Mouse (Mus musculus) embryonic facial prominence, embryonic 10.5 days (tissue): ENCODE data around the gene Kcnj9. TPM values are rescaled to one million over a fixed set of nuclear protein-coding genes. Genes with fewer than 3 reads are reported as not detected.

Experiments
- DNase-seq: peaks from one replicate; pipeline ENCODE4 v3.0.0-alpha.2; 2017; ENCODE audit warnings: low spot score
- H3K27ac ChIP-seq: fragments of 300-500 bp; sonication (generic); replicated peaks from 2 replicates; pipeline ENCODE4 v1.5.1; 2016; ENCODE audit warnings: mild to moderate bottlenecking
- H3K27me3 ChIP-seq: fragments of 300-500 bp; sonication (generic); replicated peaks from 2 replicates; pipeline ENCODE4 v1.6.1; 2016; ENCODE audit warnings: low read depth, mild to moderate bottlenecking; ENCODE audit not compliant: poor library complexity, severe bottlenecking
- H3K36me3 ChIP-seq: fragments of 300-500 bp; sonication (generic); replicated peaks from 2 replicates; pipeline ENCODE4 v1.6.1; 2016; ENCODE audit warnings: mild to moderate bottlenecking, moderate library complexity
- H3K4me1 ChIP-seq: fragments of 300-500 bp; sonication (generic); 2 replicates; pipeline ENCODE4 v1.6.1; 2016
- H3K4me3 ChIP-seq: fragments of 300-500 bp; sonication (generic); 2 replicates; pipeline ENCODE4 v1.5.1; 2016; ENCODE audit warnings: mild to moderate bottlenecking, moderate library complexity
- H3K9me3 ChIP-seq: fragments of 300-500 bp; sonication (generic); 2 replicates; pipeline ENCODE4 v1.6.1; 2016; ENCODE audit warnings: mild to moderate bottlenecking
- WGBS: fragments of 180-500 bp; shearing (Covaris S2); methylation state at CpG from one replicate; pipeline ENCODE4 v1.1.7; 2016; 5-methylcytosine and 5-hydroxymethylcytosine counted together
- polyA plus RNA-seq: library from polyadenylated mRNA; unstranded; fragments of >200 nt; fragmentation: Nextera tagmentation; extraction: Ambion mirVana; gene quantifications from 2 replicates; pipeline ENCODE4 v1.2.1, GENCODE M21; 2016

Kcnj9 gene
- polyA plus RNA-seq, 1 experiment from 2014 or later: 0.10 TPM

DNA sequence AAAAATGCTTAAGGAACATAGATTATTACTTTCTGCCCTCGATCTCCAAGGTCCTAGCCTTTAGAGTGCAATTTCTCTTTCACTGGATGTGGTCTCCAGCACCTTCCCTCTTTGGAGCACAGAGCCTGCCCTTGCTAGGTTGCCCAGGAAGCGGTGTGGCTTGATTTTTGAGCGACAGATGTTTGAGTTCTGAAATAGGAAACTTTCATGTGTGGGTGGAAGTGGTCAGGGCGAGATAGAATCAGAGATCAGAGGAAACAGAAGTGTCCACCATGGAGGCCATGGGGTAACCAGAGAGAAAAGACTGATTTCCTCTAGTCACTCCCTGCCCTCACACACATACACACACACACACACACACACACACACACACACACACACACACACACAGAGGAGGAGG, 22.9 kb downstream of the Kcnj9 start:
- Histone ChIP-seq H3K4me3 (no peak overlapping the region), H3K4me1 (peaks cover 63% of the 10 kb centered on the region), H3K36me3 (no peaks in the 10 kb centered on the region), H3K9me3 (no peaks in the 10 kb centered on the region), H3K27me3 (peaks cover 7% of the 10 kb centered on the region; the same call in 1 of the 2 replicates), H3K27ac (no peak overlapping the region)
- WGBS: 82% methylated on average over 4 of the region's 4 CpGs
- DNase-seq: no peak

DNA sequence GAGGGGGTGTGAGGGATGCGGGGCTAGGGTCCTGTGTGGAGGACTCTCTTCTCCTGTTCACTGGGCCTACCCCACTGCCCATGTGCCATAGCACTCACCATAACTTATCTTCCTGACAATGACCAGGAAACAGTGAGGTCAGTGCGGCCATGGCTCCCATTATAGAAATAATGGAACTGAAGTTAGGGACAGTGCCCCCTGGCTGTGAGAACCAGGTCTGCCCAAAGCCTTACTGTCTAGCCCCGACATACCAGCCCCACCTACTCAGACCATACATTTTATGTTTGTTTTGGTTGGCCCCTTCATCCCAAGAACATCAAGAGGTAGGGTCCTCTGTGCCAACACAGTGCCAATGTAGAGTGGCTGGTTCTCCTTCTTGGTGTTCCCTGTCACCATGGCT, 23.5 kb downstream of the Kcnj9 start:
- 0 out of 2 replicates have a peak, but pooled peaks cover 4% of the 10 kb centered on the region for H3K27me3 ChIP-seq
- DNase-seq: no peak
- no peak overlapping the region; the same call in 1 of the 2 replicates for H3K27ac ChIP-seq
- no peaks in the 10 kb centered on the region for H3K9me3 ChIP-seq
- WGBS: 85% methylated on average over 3 of the region's 3 CpGs
- H3K4me1 ChIP-seq: peaks cover 65% of the 10 kb centered on the region
- no peak overlapping the region for H3K4me3 ChIP-seq
- H3K36me3 ChIP-seq: no peaks in the 10 kb centered on the region

DNA sequence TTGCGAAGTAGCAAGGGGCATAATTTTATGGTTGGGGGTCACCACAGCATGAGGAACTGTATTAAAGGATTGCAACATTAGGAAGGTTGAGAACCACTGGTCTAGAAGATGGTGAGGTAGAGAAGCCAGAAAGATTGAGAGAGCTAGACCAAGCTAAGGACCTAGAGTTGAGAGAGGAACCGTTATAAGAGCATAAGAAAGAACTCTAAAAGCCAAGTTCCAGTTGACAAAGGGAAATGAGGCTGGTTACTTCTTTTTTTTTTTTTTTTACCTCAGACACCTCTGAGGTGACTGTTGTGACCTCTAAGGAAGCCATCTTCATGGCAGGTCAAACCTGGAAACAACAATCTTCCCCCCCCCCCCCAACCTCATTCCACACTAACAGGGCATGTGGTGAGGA, 24.0 kb downstream of the Kcnj9 start:
- Histone ChIP-seq H3K27ac (no peak overlapping the region), H3K4me3 (no peak overlapping the region), H3K9me3 (no peaks in the 10 kb centered on the region), H3K36me3 (no peaks in the 10 kb centered on the region), H3K4me1 (peaks cover 67% of the 10 kb centered on the region), H3K27me3 (peaks cover 7% of the 10 kb centered on the region; the same call in 1 of the 2 replicates)
- 92% methylated on average over 2 of the region's 2 CpGs for WGBS
- DNase-seq: no peak

DNA sequence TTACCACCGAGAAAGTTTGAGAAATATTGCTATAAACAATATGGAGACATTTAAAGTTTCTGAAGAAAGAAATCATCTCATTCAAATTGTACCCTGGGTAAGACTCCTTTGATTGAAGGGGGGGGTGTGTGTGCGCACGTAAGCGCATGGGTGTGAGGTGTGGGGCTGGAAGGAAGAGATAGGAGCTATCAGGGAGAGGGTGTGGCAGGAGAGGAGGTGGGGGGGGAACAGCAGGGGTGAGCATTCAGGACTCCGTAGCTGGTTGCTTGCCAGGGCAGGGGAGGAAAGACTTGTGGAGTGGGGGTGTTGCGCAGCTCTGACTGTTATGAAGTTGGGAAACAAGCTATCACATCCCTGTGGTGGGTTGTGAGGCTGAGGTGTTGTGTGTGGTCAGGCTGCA, 24.7 kb downstream of the Kcnj9 start:
- H3K27ac ChIP-seq: no peak overlapping the region
- peaks cover 14% of the 10 kb centered on the region; the same call in 1 of the 2 replicates for H3K27me3 ChIP-seq
- H3K9me3 ChIP-seq: no peaks in the 10 kb centered on the region
- peaks cover 67% of the 10 kb centered on the region for H3K4me1 ChIP-seq
- no peaks in the 10 kb centered on the region for H3K36me3 ChIP-seq
- no peak overlapping the region for H3K4me3 ChIP-seq
- 79% methylated on average over 6 of the region's 6 CpGs for WGBS
- DNase-seq: no peak

DNA sequence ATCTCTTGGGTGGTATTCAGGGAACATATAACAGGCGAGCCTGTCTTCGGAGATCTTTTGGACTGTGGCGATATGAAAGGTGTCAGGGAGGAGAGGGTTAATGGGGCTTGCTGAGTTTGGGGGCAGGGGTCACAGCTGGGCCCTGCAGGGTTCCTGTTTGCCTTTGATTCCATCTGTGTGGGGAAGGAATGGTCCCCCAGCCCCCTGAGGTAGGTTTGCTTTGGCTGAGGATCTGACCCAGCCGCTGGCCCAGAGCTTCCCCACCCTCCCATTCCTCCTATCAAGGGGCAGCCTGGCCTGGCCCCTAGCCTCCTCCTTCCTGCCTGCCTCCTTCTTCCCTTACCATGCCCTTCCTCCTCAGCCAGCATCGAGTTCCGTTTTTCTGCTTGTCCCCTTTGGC, 26.3 kb downstream of the Kcnj9 start:
- 0 out of 2 replicates have a peak overlapping the region, but pooled peaks have one; percentile 2 for H3K4me3 ChIP-seq
- H3K4me1 ChIP-seq: peaks cover 70% of the 10 kb centered on the region
- H3K9me3 ChIP-seq: no peaks in the 10 kb centered on the region
- H3K36me3 ChIP-seq: no peaks in the 10 kb centered on the region
- H3K27me3 ChIP-seq: peaks cover 30% of the 10 kb centered on the region
- DNase-seq: peak; percentile 75
- peak overlapping the region; percentile 64 for H3K27ac ChIP-seq
- 6% methylated on average over 6 of the region's 6 CpGs for WGBS

DNA sequence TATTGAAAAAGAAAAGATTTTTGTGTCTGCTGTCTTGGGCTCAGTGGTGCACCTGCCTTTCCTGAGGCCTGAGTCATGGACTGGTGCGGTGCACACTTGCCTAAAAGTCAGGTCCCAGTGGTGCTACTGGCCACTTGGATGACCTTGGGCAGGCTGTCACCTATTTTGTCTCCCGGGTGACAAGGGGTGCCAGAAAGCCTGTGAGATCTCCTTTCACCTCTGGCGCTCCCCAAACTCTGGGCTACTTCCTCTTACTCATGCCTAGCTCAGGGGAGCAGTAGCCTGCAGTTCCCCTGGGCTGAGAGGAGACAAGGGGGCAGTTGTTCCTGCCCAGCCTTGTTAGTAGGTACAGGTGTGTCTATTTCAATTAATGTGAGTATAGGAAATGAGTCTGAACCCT, 26.8 kb downstream of the Kcnj9 start:
- Histone ChIP-seq H3K9me3 (no peaks in the 10 kb centered on the region), H3K27me3 (peaks cover 33% of the 10 kb centered on the region), H3K4me1 (peaks cover 73% of the 10 kb centered on the region), H3K36me3 (no peaks in the 10 kb centered on the region), H3K27ac (peak overlapping the region; percentile 64; the same call in 1 of the 2 replicates), H3K4me3 (0 out of 2 replicates have a peak overlapping the region, but pooled peaks have one; percentile 2)
- WGBS: 47% methylated on average over 3 of the region's 3 CpGs
- DNase-seq: no peak

DNA sequence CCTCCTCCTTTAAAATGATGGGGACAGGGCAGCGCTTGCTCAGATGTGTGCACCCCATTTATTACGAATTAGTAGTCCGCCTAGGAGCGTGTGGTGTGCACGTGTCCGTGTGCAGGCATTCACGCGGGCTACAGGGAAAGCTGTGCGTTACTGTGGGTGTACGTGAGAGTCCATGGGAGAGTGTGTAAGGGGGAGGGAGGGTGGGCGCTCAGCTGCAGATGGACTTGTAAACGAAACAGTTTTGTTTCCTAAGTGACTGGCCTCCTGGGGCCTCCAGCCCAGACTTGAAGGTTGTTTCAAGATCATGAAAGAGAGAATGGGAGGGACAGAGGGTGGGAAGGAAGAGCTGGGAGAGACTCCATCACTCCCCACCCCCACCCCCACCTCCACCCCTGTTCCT, 27.9 kb downstream of the Kcnj9 start:
- peaks cover 81% of the 10 kb centered on the region for H3K4me1 ChIP-seq
- peak; percentile 13 for DNase-seq

DNA sequence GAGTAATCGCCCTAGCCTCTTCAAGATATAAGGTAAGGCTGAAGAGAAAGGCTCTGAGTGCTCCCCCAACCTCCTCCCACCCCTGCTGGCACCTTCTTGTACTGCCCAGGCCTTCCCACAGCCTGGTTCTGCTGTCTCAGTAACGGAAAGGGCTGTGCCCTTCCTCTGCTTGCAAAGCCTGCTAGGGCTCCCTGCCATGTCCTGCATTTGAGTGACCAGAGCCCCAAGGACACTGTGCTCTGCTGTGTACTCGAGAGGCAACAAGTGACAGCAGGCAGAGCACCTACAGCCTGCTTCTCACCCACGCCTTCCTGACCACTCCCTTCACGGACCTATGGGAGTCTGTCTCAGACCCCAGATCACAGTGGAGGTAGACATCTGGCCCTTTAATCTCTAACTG, 28.9 kb downstream of the Kcnj9 start:
- H3K4me1 ChIP-seq: peaks cover 89% of the 10 kb centered on the region
- H3K36me3 ChIP-seq: no peaks in the 10 kb centered on the region
- no peak overlapping the region for H3K4me3 ChIP-seq
- 0 out of 2 replicates have a peak overlapping the region, but pooled peaks have one; percentile 49 for H3K27ac ChIP-seq
- H3K9me3 ChIP-seq: no peaks in the 10 kb centered on the region
- peaks cover 48% of the 10 kb centered on the region for H3K27me3 ChIP-seq
- 64% methylated on average over 5 of the region's 5 CpGs for WGBS
- peak; percentile 19 for DNase-seq

More for the DNA sequence above, 27.9 kb downstream of the Kcnj9 start:
- H3K4me3 ChIP-seq: no peak overlapping the region
- WGBS: 48% methylated on average over 12 of the region's 12 CpGs
- peaks cover 44% of the 10 kb centered on the region for H3K27me3 ChIP-seq
- no peaks in the 10 kb centered on the region for H3K9me3 ChIP-seq
- no peaks in the 10 kb centered on the region for H3K36me3 ChIP-seq
- peak overlapping the region; percentile 49; the same call in 1 of the 2 replicates for H3K27ac ChIP-seq

DNA sequence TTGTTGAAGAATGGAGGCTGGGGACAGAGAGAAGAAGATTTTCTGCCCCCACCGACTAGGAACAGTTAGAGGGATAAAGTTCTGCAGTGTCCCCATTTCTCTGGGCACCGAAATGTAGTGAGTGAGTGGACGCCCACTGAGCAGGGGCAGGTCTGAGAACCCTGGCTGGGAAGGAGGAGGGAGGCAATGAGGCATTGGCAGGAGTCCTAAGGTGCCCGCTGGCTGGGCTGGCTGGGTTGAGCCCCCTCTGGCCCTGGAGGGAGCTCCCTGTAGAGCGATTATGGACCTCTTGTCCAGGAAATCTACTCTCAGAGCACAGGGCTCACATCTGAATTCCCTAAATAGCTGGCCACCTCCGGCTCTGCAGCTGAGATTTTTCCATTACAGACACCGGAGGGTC, 29.6 kb downstream of the Kcnj9 start:
- no peak overlapping the region for H3K4me3 ChIP-seq
- H3K27me3 ChIP-seq: peaks cover 48% of the 10 kb centered on the region
- H3K4me1 ChIP-seq: peaks cover 88% of the 10 kb centered on the region
- no peak overlapping the region; the same call in 1 of the 2 replicates for H3K27ac ChIP-seq
- no peaks in the 10 kb centered on the region for H3K36me3 ChIP-seq
- no peaks in the 10 kb centered on the region for H3K9me3 ChIP-seq
- 52% methylated on average over 7 of the region's 7 CpGs for WGBS
- no peak for DNase-seq

DNA sequence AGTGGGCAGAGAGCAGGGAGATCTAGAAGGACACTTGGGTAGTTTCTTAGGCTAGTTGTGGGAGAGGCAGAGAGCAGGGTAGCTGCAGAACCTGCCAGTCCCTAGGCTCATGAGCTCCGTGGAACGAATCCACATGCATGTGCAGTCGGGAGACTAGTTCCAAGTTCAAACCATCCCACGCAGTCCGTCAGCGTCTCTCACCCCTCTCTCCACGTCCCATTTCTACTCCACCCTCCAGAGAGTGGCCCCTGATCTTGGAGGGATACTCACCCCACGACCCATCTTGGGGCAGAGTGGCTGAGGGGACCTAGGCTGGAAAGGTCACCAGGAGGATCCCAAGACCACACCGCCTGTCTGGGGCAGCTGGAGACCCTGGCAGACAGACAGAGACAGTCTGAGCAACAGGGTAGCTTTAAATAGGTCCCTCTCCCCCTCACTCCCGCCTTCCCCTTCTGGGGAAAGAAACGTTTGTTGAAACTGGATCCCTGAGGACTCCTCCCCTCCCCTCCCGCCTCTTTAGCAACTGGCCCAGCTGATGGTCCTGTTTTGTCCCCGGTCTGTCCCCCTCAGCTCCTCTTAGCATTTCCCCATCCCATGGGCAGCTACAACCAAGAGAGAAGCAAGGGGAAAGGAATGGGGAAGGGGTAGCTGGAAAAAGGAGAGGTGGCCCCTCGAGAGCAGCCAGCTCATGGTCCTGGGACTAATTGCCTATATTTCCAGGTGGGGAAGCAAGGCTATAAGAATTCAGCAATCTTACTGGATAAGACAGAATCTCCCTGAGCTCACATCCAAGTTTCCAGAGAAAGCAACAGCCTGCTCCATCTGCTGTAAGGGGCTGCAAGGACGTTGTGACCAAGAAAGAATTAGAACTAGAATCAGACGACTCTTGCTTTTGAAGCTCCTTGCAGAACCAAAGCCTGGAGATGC, 31.2 kb downstream of the Kcnj9 start, which contains the start of gene Atp1a2:
Atp1a2 (minus strand) TSS at position 454 of the 927 bp plus-strand sequence.
- peak; percentile 52 for DNase-seq
- peak within 1 kb of the TSS; percentile 40 for H3K4me3 ChIP-seq
- peak within 1 kb of the TSS; percentile 71 for H3K27ac ChIP-seq
- no peaks in the 10 kb centered on the region for H3K9me3 ChIP-seq
- no peaks in the 10 kb centered on the region for H3K36me3 ChIP-seq
- 10% methylated on average over 16 of the region's 16 CpGs for WGBS
- H3K4me1 ChIP-seq: peaks cover 76% of the 10 kb centered on the region
- H3K27me3 ChIP-seq: peaks cover 48% of the 10 kb centered on the region

DNA sequence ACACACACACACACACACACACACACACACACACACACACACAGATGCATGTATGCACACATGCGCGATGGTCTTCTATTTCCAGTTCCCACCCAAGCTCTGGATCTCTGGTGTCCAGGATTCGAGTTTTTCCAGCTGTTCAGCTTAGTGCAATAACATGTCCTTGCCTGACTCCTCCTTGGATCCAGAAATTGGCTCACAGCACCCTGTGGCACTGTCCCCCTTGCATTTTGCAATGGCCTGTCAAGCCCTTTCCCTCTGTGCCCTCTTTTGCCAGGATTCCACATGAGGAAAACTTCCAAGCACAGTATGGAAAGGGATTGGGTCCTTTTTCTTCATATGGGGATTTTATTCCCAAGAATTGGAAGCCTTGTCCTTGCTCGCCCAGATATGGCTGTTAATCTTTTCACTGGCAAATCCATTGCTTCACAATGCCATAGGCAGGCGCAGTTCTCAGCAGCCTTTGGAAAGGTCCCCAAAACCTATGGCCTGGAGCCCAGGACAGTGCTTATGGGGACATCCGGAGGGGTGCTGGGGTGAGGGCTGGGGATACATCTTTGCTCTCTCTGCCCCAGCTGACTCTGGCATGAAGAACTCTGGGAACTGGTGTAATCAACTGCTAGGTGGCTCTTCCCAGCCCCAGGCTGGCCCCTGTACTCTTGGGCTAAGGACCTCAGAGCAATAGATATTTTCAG, 32.2 kb downstream of the Kcnj9 start:
- H3K27me3 ChIP-seq: peaks cover 48% of the 10 kb centered on the region
- H3K27ac ChIP-seq: peak overlapping the region; percentile 71; the same call in 1 of the 2 replicates

DNA sequence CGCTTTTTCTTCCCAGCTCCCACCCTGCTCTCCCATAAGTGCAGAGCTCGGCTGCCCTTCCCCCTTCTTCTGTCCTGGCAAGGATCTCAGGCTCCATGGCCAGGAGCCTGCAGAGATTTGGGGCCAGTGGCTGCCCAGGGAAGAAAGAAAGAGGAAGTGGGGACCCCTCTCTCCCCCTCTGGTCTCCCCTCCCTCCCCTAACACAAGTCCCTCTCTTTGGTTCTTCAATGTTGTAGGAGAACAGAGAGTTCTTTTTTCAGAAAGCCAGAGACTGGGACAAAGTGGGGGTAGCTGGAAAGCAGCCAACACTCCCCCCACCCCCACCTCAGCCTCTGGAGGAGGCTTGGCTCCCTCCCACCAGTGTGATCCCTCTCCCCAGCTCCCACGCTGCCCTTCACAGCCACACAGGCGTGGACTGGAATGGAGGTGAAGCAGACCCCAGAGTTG, 33.3 kb downstream of the Kcnj9 start:
- H3K27ac ChIP-seq: peak overlapping the region; percentile 2; the same call in 1 of the 2 replicates
- peaks cover 47% of the 10 kb centered on the region for H3K27me3 ChIP-seq
- DNase-seq: no peak
- peaks cover 55% of the 10 kb centered on the region for H3K4me1 ChIP-seq
- WGBS: 54% methylated on average over 4 of the region's 4 CpGs
- no peaks in the 10 kb centered on the region for H3K36me3 ChIP-seq
- no peak overlapping the region for H3K4me3 ChIP-seq
- H3K9me3 ChIP-seq: no peaks in the 10 kb centered on the region

More for the DNA sequence above, 32.2 kb downstream of the Kcnj9 start:
- H3K36me3 ChIP-seq: no peaks in the 10 kb centered on the region
- H3K4me1 ChIP-seq: peaks cover 67% of the 10 kb centered on the region
- H3K9me3 ChIP-seq: no peaks in the 10 kb centered on the region
- 82% methylated on average over 6 of the region's 6 CpGs for WGBS
- no peak for DNase-seq
- H3K4me3 ChIP-seq: no peak overlapping the region
